Mouse (Mus musculus) cortical plate, adult 2 months (tissue): ENCODE measurements at regions not wholly inside any gene's neighbourhood (a gene's known extent, or its start where the extent isn't known, plus 50 kb on each side); places are given as distances from the start of the nearest gene placed in this dataset.

Source experiments
- CTCF ChIP-seq: fragments of 200-500 bp; IDR thresholded peaks from 2 replicates; pipeline ENCODE4 v1.5.1; 2011; ENCODE audit warnings: mild to moderate bottlenecking, control low read depth, low read length; ENCODE audit not compliant: insufficient read depth; ENCODE audit errors: extremely low read depth
- POLR2A ChIP-seq: fragments of 200-500 bp; IDR thresholded peaks from 2 replicates; pipeline ENCODE4 v1.6.1; 2011; ENCODE audit warnings: mild to moderate bottlenecking, low read length, control low read depth; ENCODE audit not compliant: insufficient read depth; ENCODE audit errors: extremely low read depth

DNA sequence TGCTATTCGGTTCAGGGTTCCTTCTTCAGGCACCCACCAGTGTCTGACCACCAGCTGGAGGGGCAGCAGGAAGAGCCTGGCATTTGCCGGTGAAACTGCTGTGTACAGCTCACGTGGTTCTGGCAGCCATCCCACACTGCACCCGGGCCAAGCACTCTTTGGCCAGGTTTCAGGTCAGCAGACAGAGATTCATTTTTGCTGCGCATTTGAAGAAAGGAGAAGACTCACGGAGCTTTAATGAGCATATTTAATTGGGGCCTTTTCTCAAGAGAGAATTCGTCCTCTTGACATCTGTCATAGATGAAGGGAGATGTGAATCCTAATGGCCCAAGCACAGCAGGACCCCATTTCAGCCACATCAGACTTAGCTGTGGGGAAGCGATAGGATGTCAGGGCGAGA, 71.8 kb upstream of the Mb21d2 start:
- TF ChIP-seq CTCF: no peak
- TF ChIP-seq POLR2A: no peak
